Mouse (Mus musculus) monocyte, adult 5-6 weeks (primary cell): Measurements from ENCODE around the gene Pakap. TPM values are rescaled to one million over a fixed set of nuclear protein-coding genes. Genes with fewer than 3 reads are reported as not detected.
A peak's percentile ranks its signal among the peaks of the same experiment; 100 is the strongest.

ENCODE experiments used
- ATAC-seq: fragments of 153-309, 156-312 bp; replicated peaks from 2 replicates; pipeline ENCODE4 v1.8.0; 2017; ENCODE audit warnings: mild to moderate bottlenecking; ENCODE audit not compliant: low TSS enrichment, insufficient number of reproducible peaks, severe bottlenecking, poor library complexity, low FRiP score
- total RNA-seq: library from RNA; stranded (forward); fragments of 200-1000, 200-491, 200-594 nt; gene quantifications from 3 replicates; pipeline ENCODE4 v1.2.3, GENCODE M21; 2017

Pakap gene
- total RNA-seq, 1 experiment from 2014 or later: not detected

- no peak for ATAC-seq
Observed at GRCm38 (mm10) chr4:57802411-57802810, 234.4 kb downstream of the Pakap start.

- ATAC-seq: no peak
Observed at GRCm38 (mm10) chr4:57804902-57805301, 236.9 kb downstream of the Pakap start.

GRCm38 (mm10) chr4:57809449-57809848, 241.5 kb downstream of the Pakap start:
- no peak for ATAC-seq

DNA sequence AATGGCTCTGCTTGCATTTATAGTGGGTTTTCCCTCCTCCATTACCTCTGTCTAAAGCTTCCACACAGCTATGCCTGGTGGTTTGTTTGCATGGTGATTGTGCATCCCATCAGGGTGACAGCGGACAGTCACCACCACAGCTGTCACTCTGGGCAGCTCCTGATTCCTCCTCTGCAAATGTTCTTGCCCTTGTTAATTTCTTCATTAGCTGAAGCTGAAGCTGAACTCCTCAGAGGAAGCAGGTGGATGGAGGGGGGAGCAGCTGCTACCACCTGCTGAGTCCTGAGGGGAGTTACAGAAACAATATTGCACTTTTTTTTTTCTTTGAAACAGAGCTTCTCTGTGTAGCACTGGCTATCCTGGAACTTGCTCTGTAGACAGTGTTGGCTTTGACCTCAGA, 244.1 kb downstream of the Pakap start:
- no peak for ATAC-seq

- ATAC-seq: no peak
Observed at GRCm38 (mm10) chr4:57812916-57813575, 245.1 kb downstream of the Pakap start.

- ATAC-seq: peak; percentile 47; the same call in 1 of the 2 replicates
Observed at GRCm38 (mm10) chr4:57813576-57813945, 245.6 kb downstream of the Pakap start.

GRCm38 (mm10) chr4:57815355-57815754, 247.4 kb downstream of the Pakap start:
- no peak for ATAC-seq

DNA sequence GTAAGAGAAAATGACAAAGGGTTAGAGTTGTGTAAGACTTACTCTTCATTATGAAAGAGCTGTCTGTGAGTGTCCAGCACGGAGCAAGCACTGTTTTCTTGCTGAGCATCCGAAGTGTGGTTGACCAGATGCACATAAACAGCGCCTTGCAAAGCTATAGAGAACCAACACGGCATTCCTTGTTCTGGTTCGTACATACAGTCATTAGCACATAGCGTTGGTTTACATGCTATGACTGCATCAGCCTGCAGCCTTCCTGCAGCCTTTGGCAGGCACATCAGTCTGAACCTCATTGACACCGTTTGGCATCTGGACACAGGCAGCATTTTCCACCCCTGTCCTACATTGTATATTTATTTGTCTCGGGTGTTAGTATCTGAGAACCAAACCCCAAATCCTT, 248.2 kb downstream of the Pakap start:
- no peak for ATAC-seq

DNA sequence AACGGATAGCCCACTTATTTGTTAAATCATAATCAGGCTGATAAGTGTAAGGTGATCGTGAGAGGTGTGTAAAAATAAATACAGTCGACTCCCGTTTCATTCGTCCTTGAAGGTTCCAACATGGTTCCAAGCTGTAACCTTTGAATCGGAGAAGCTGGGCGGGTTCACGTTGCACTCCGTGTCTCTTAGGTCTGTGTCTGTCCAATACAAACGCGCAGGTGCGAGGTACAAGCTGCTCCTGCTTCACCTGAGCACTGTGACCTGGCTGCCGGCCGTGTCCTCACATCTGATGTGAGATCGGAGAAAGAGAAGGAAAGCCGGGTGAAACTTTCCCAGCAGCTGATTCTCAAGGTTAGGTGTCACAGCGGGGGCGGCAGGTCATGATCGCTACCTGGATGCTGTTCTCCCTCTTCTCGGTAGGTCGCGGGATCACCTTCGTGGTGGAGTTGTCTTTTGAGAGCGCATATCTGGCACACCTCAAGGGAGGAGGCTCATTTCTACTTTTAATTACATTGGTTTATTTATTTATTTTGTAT, 252.9 kb downstream of the Pakap start:
- no peak for ATAC-seq

GRCm38 (mm10) chr4:57821556-57822356, 253.8 kb downstream of the Pakap start:
- ATAC-seq: no peak

GRCm38 (mm10) chr4:57822641-57823040, 254.7 kb downstream of the Pakap start:
- ATAC-seq: no peak

GRCm38 (mm10) chr4:57824626-57825240, 256.8 kb downstream of the Pakap start:
- no peak for ATAC-seq

DNA sequence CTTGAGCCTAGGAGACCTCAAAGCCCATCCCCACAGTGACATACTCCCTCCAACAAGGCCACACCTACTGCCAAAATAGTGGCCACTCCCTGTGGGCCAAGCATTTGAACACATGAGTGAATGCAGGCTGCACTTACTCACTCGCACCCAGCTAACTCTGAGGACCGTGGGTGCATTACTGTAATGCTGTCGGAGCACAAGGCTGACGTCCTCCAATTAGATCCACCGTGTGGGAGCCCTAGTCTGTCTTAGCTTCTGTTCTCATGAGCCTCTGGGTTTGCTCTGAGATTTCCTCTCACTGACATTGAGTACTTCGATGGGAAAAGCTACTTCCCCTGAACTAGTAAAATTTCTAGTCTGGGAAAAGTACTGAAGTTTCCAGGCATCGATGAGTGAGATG, 258.3 kb downstream of the Pakap start:
- ATAC-seq: no peak

DNA sequence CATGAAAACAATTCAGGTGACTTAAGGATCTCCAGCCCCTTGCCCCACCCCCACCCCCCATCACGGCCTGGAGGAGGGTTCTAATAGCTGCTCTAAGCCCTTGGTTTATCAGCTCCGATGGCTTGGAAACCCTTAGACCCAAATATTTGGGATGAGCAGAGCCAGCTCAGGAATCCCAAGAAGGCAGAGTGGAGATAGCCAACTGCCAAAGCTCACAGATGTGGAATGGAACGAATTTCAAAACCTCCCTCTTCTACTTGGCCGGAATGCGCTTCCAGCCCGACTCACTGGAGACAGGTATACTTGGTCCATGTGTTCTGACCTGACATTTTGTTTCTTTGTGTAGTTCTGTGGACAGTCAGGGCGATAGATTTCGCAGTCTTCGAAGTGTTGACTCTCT, 261.2 kb downstream of the Pakap start:
- ATAC-seq: no peak

DNA sequence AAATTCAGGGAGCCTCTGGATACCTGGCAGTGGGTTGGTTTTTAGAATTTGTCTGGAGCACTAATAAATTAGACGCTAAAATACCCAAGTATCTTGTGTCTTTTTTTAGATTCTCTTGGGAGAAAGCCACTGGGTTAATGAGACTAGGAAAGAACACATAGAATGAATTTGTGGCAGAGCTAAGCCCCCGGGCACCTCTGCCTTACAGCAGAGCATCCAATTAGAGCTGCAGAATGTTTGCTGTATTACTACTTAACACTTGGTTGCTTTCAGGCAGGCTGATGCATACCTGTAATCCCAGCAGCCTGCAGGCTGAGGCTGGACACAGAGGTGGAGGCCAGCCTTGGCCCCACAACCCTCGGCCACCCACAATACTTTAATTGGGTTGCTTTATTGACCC, 261.8 kb downstream of the Pakap start:
- ATAC-seq: no peak

GRCm38 (mm10) chr4:57832318-57832717, 264.3 kb downstream of the Pakap start:
- ATAC-seq: no peak

DNA sequence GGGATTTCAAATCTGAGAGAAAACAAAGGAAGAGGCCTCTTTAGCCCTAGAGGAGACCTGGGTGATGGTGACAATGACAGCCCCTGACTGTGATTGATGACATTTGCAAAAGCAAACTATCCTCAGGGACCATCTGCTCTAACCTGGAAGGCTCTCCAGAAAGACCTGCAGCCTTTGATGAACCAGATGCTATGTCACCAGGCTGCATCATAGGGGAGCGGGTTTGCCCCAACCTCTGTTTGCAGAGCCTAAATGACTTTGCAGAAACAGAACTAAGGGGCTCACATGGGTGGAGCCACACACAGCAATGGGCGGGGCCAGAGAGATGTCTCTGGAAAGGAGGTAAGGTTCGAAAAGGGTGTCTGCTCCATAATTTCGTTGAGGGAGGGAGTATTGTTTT, 265.1 kb downstream of the Pakap start:
- no peak for ATAC-seq

DNA sequence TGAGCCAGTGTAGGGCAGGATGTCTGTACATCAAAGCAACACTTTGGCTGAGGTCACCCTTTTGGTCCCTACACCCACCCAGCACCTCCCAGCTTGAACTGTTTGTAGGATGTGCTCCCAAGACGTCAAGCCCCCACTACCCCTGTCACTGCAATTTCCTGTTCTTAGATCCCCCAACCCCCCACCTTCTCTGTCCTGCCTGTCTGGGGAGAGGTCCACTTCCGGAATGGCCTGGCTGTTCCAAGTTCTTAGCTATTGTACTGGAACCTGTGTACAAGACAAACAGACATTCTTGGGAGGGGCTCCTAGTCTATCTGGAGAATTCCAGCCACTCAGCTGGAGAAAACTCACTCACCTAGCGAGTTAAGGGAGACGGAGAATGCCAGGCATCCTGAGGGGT, 266.2 kb downstream of the Pakap start:
- ATAC-seq: no peak

- no peak for ATAC-seq
Observed at GRCm38 (mm10) chr4:57837089-57837488, 269.1 kb downstream of the Pakap start.

DNA sequence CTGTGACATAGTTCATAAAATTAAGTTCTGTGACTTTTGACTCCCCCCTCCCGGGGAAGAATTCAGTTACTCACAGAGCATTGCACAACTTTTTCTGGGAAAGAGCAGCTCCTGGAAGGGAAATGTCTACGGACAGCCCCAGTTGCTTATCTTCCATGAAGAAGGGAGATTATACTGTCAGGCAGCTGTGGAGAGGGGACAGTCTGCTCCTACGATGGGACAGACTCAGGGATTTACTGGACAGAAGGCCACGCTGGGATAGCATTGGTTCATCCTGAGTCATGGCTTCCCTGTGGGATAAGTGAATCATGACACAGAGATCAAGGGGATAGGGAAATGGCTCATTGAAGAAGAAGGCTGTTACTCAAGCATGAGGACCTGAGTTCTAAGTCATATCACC, 271.4 kb downstream of the Pakap start:
- ATAC-seq: no peak
